ENCODE assay signal across 8 mouse cellular contexts in genomic region chr9:66988198-66988887, GRCm38 (mm10). TPM values are rescaled to one million over a fixed set of nuclear protein-coding genes. Genes with fewer than 3 reads are reported as not detected.
A peak's percentile ranks its signal among the peaks of the same experiment; 100 is the strongest.
DNase-seq lines count a peak whose midpoint lies in the region; ATAC-seq and TF ChIP-seq lines count a peak whose summit lies in the region.

No protein-coding gene starts in this region.

- no peak for TF ChIP-seq CTCF in left cerebral cortex, adult 2 months (IDR thresholded peaks at IDR 0.05)

- 0 out of 2 replicates have a peak, but pooled peaks have one; percentile 12 for ATAC-seq in intestine, embryonic 14.5 days (replicated peaks; ENCODE audit: low FRiP score, low TSS enrichment, low read depth)
- peak; percentile 61 for ATAC-seq in megakaryocyte-erythroid progenitor cell, adult 5-6 weeks (replicated peaks; ENCODE audit: low FRiP score, low TSS enrichment, poor library complexity, severe bottlenecking)
- no peak for ATAC-seq in forebrain, embryonic 14.5 days

- peak overlapping the region; percentile 68 for H3K27ac ChIP-seq in left cerebral cortex, adult 2 months
- H3K27ac ChIP-seq in intestine, embryonic 14.5 days (ENCODE audit: low read depth) = peak overlapping the region; percentile 93
- H3K27ac ChIP-seq in forebrain, embryonic 14.5 days (ENCODE audit: low read depth, low read length) = no peak overlapping the region

- no peak overlapping the region for H3K9ac ChIP-seq in intestine, embryonic 14.5 days (ENCODE audit: low read length)
- H3K9ac ChIP-seq in forebrain, embryonic 14.5 days (ENCODE audit: low read length) = no peak overlapping the region

- peaks cover 29% of the 10 kb centered on the region for H3K4me1 ChIP-seq in intestine, embryonic 14.5 days (replicated peaks; ENCODE audit: control insufficient read depth, insufficient read depth, low read length)
- no peaks in the 10 kb centered on the region for H3K4me1 ChIP-seq in forebrain, embryonic 14.5 days (ENCODE audit: control insufficient read depth, insufficient read depth, low read length)

- no peak overlapping the region for H3K4me3 ChIP-seq in left cerebral cortex, adult 2 months
- no peak overlapping the region for H3K4me3 ChIP-seq in intestine, embryonic 14.5 days (ENCODE audit: low read depth, low read length)
- no peak overlapping the region for H3K4me3 ChIP-seq in forebrain, embryonic 14.5 days (ENCODE audit: low read depth, low read length)

- no peaks in the 10 kb centered on the region for H3K27me3 ChIP-seq in intestine, embryonic 14.5 days (replicated peaks; ENCODE audit: control insufficient read depth, insufficient read depth, low read length)
- no peaks in the 10 kb centered on the region for H3K27me3 ChIP-seq in forebrain, embryonic 14.5 days (replicated peaks; ENCODE audit: control insufficient read depth, insufficient read depth, low read length)

- no peaks in the 10 kb centered on the region for H3K36me3 ChIP-seq in intestine, embryonic 14.5 days (ENCODE audit: control insufficient read depth, insufficient read depth, low read length)
- no peaks in the 10 kb centered on the region for H3K36me3 ChIP-seq in forebrain, embryonic 14.5 days (ENCODE audit: control insufficient read depth, insufficient read depth, low read length)

- no peak for DNase-seq in left cerebral cortex, adult 2 months (ENCODE audit: extremely low spot score in 1 of 2, low spot score in 2 of 2)
- no peak for DNase-seq in left cerebral cortex, adult 9 months (ENCODE audit: low spot score in 2 of 2)
- DNase-seq in c-Kit-positive CD71-positive TER-119-negative erythroid progenitor cells, embryonic 14.5 days (ENCODE audit: low read depth) = peak; percentile 40
- DNase-seq in intestine, embryonic 14.5 days (ENCODE audit: low spot score) = peak; percentile 68
- DNase-seq in forebrain, embryonic 14.5 days (ENCODE audit: low spot score) = no peak
- DNase-seq in urinary bladder, adult 18-20 months (ENCODE audit: low spot score in 2 of 2) = no peak
- no peak for DNase-seq in gastrocnemius, postnatal 4 days (ENCODE audit: low spot score in 2 of 2)

- H3K4me2 ChIP-seq in intestine, embryonic 14.5 days (ENCODE audit: low read length) = no peak overlapping the region
- no peak overlapping the region for H3K4me2 ChIP-seq in forebrain, embryonic 14.5 days (ENCODE audit: low read length)

- intact Hi-C loops in left cerebral cortex, adult 2 months (cut with DNase I) = loop anchor here (10.0 kb wide), 1 partner anchor 474 kb away; the partner anchor contains the start of gene Fbxl22

- 0 out of 2 replicates have a peak, but pooled peaks cover 4% of the 10 kb centered on the region for H3K9me3 ChIP-seq in intestine, embryonic 14.5 days (ENCODE audit: control insufficient read depth, low read length)
- H3K9me3 ChIP-seq in forebrain, embryonic 14.5 days (replicated peaks; ENCODE audit: control insufficient read depth, low read length) = no peaks in the 10 kb centered on the region

- WGBS in intestine, embryonic 14.5 days = 39% methylated on average over 11 of the region's 11 CpGs
- 58% methylated on average over 11 of the region's 11 CpGs for WGBS in forebrain, embryonic 14.5 days

RNA-seq across cellular contexts. Expression of gene Lactb, which starts 13.1 kb away (rescaled TPM):
- total RNA-seq in left cerebral cortex, adult 2 months (2021) = 10 to 100 TPM; 18.8 to 21.7 TPM
- polyA plus RNA-seq in intestine, embryonic 14.5 days (2014; fragmentation: Nextera tagmentation; extraction: Ambion mirVana) = 8.9 and 9.3 TPM in 2 replicates
- 12.5 and 13.7 TPM in 2 replicates for total RNA-seq in megakaryocyte-erythroid progenitor cell, adult 5-6 weeks (2014; fragmentation: Nextera tagmentation)
- 20.3 and 24.9 TPM in 2 replicates for total RNA-seq in megakaryocyte-erythroid progenitor cell, adult 5-6 weeks (2017)
- polyA plus RNA-seq in forebrain, embryonic 14.5 days (2014; fragmentation: Nextera tagmentation; extraction: Ambion mirVana) = 9.8 and 10.2 TPM in 2 replicates
- 10 to 100 TPM; 13.5 to 17.5 TPM for total RNA-seq in gastrocnemius, postnatal 4 days (2021)

RNA-seq across cellular contexts. Expression of gene Rps27l, which starts 42.5 kb away (rescaled TPM):
- 10 to 100 TPM; 34.2 to 39.5 TPM for total RNA-seq in left cerebral cortex, adult 2 months (2021)
- polyA plus RNA-seq in intestine, embryonic 14.5 days (2014; fragmentation: Nextera tagmentation; extraction: Ambion mirVana) = 723 and 793 TPM in 2 replicates
- 858 and 1,123 TPM in 2 replicates for total RNA-seq in megakaryocyte-erythroid progenitor cell, adult 5-6 weeks (2014; fragmentation: Nextera tagmentation)
- 286 and 317 TPM in 2 replicates for total RNA-seq in megakaryocyte-erythroid progenitor cell, adult 5-6 weeks (2017)
- 357 and 434 TPM in 2 replicates for polyA plus RNA-seq in forebrain, embryonic 14.5 days (2014; fragmentation: Nextera tagmentation; extraction: Ambion mirVana)
- 100 to 1,000 TPM; 185 to 210 TPM for total RNA-seq in gastrocnemius, postnatal 4 days (2021)

Comparison
In these comparisons a context has a peak if more than half of its experiments do, and no peak if none do; other contexts are left out.
1. DNase-seq: peak in c-Kit-positive CD71-positive TER-119-negative erythroid progenitor cells, embryonic 14.5 days (single experiment) and intestine, embryonic 14.5 days (single experiment); none in left cerebral cortex, adult 2 months (0 of 2), left cerebral cortex, adult 9 months (0 of 2), forebrain, embryonic 14.5 days (single experiment), urinary bladder, adult 18-20 months (0 of 2) and gastrocnemius, postnatal 4 days (0 of 2).
2. RNA of gene Rps27l, which starts 42.5 kb away (total RNA-seq): 286 to 1,123 TPM in megakaryocyte-erythroid progenitor cell, adult 5-6 weeks and 185 to 210 TPM in gastrocnemius, postnatal 4 days; 34.2 to 39.5 TPM in left cerebral cortex, adult 2 months; every median in the first group is over 4 times any median in the second.